Mouse (Mus musculus): ENCODE results near the gene Clybl. TPM values are rescaled to one million over a fixed set of nuclear protein-coding genes. Genes with fewer than 3 reads are reported as not detected.

The Clybl gene
- polyA plus RNA-seq, 1 experiment from 2014 or later: 35.6 TPM

DNA sequence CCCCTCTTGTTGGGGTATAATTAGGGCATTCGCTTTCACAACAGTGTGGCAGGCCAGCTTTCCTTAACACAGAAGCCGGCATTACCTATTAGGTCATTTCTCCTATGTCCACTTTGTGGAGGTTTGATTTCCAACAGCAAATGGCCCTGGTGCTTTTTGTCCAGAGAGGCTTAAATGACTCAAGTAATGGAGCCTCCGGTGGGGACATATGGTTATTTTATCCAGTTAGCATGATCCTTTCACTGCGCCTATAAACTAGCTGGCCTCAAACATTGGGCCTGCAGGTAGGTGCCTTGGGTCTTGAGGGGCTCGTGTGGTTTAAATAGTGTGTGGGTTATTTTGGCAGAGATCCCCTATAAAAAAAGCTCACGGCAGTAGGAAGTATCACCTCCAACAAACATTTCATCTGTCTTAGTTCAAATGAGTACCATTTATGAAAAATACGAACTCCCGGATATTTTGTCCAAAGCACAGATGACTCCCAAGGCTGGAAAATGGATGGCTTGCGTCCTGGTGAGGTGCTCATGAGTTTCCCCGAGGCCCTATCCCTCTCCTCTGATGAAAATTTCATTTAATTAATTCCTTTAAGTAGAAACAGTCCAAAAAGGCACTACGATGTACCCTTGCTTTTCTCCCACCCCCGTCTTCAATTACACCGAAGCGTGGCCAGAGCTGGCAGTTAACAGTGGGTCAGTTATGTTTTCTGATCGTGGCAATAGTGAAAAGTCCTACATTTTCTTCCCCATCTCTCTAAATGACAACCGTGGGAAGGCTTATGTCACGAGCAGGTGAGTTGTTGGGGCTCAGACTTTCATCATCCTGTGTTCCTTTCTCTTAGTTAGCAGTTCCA, 205.0 kb downstream of the Clybl start:
- H3K9me3 ChIP-seq (ENCODE audit: low read length): no peaks in the 10 kb centered on the region
- H3K4me3 ChIP-seq (ENCODE audit: low read length): no peak overlapping the region
- H3K27me3 ChIP-seq (ENCODE audit: insufficient read depth, low read length): peaks cover 17% of the 10 kb centered on the region
- no peak for ATAC-seq (ENCODE audit: low FRiP score, low TSS enrichment)
- no peak overlapping the region for H3K27ac ChIP-seq (ENCODE audit: low read length)
- no peaks in the 10 kb centered on the region for H3K4me1 ChIP-seq (ENCODE audit: insufficient read depth, low read length)
- no peak overlapping the region for H3K4me2 ChIP-seq (replicated peaks; ENCODE audit: low read depth, low read length)
- WGBS: 89% methylated on average over 17 of the region's 17 CpGs
- no peak overlapping the region for H3K9ac ChIP-seq (replicated peaks; ENCODE audit: low read length)
- H3K36me3 ChIP-seq (ENCODE audit: insufficient read depth, low read length): no peaks in the 10 kb centered on the region

DNA sequence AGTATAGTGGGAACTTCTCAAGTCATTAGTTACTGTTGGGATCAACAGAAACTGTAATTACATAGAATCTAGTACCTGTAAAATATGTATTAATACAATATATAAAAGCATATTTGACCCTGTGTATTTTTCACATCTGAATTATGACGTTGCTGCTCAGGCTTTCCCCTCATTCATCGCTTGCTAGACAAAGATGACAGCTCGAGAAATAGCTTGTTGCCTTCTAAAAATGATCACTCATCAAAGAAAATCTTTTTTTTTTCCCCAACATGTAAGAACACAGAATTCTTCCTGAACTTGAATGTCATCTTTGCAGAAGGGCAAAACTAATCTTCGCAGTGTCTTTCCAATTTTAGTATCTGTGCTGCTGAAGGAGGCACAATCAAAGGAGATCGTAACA, 206.3 kb downstream of the Clybl start:
- no peaks in the 10 kb centered on the region for H3K4me1 ChIP-seq (ENCODE audit: insufficient read depth, low read length)
- 88% methylated on average over 5 of the region's 5 CpGs for whole genome bisulfite sequencing
- H3K27me3 ChIP-seq (ENCODE audit: insufficient read depth, low read length): peaks cover 17% of the 10 kb centered on the region
- H3K4me2 ChIP-seq (replicated peaks; ENCODE audit: low read depth, low read length): no peak overlapping the region
- ATAC-seq (ENCODE audit: low FRiP score, low TSS enrichment): no peak
- no peak overlapping the region for H3K9ac ChIP-seq (replicated peaks; ENCODE audit: low read length)
- no peak overlapping the region for H3K4me3 ChIP-seq (ENCODE audit: low read length)
- H3K27ac ChIP-seq (ENCODE audit: low read length): no peak overlapping the region
- H3K9me3 ChIP-seq (ENCODE audit: low read length): no peaks in the 10 kb centered on the region
- no peaks in the 10 kb centered on the region for H3K36me3 ChIP-seq (ENCODE audit: insufficient read depth, low read length)

DNA sequence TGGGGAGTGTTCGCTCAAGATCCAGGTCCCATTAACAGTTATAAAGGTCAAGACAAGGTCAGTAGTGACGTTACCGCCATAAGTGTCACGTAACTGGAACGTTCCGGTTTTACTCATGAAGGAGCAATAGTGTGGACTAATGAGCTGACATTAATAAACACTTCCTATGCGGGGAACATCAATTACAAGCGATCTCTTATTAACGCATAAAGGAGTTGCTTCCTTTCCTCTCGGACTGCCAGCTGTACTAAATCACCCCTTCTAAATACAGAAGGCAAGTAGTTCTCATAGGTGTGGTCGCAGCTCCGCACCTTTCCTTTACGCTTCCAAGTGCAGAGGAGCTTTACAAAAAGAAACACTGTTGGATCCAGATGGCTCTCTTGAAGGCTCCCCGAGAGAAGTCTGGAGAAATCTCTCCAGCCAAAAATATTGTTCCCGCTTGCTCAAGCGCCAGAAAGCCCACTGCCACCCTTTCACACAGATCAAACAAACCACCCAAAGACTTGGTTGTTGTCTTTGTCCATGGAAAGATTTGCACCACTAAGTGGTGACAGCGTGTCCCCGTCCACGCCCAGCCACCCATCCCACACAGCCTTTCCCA, 207.0 kb downstream of the Clybl start:
- no peaks in the 10 kb centered on the region for H3K4me1 ChIP-seq (ENCODE audit: insufficient read depth, low read length)
- H3K9ac ChIP-seq (replicated peaks; ENCODE audit: low read length): no peak overlapping the region
- 39% methylated on average over 19 of the region's 19 CpGs for WGBS
- no peak overlapping the region for H3K4me2 ChIP-seq (replicated peaks; ENCODE audit: low read depth, low read length)
- H3K4me3 ChIP-seq (ENCODE audit: low read length): no peak overlapping the region
- H3K27me3 ChIP-seq (ENCODE audit: insufficient read depth, low read length): peaks cover 17% of the 10 kb centered on the region
- no peaks in the 10 kb centered on the region for H3K9me3 ChIP-seq (ENCODE audit: low read length)
- ATAC-seq (ENCODE audit: low FRiP score, low TSS enrichment): no peak
- H3K36me3 ChIP-seq (ENCODE audit: insufficient read depth, low read length): no peaks in the 10 kb centered on the region
- no peak overlapping the region for H3K27ac ChIP-seq (ENCODE audit: low read length)

DNA sequence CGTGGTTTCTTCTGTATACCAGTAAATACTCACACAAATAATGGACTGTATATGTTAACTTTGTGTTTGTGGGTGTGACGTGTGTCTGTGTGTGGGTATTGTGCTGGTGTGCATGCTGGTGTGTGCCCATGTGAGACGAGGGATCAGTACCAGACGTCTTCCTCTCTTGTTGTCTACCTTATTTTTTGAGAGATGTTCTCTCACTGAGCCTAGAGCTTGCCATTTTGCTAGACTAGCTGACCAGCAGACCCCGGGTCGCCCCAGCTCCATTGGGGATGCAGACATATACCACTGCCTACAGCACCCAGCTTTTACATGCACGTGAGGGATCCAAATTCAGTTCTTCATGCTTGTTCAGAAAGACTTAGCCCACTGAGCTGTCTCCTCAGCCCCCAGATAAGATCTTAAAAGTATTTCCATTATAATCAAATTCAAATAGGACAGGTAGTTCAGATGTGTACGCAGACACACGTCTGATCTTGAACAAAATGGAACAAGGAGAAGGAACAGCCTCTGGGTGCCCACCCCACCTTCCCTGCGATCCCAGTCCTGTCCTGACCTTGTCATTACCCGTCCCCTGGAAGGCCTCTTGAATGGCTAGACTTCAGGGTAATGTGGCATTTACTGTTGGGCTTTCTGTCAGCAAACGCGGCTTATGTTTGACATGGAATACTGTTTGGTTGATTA, 208.3 kb downstream of the Clybl start:
- H3K27ac ChIP-seq (ENCODE audit: low read length): no peak overlapping the region
- ATAC-seq (ENCODE audit: low FRiP score, low TSS enrichment): no peak
- no peak overlapping the region for H3K4me3 ChIP-seq (ENCODE audit: low read length)
- H3K4me1 ChIP-seq (ENCODE audit: insufficient read depth, low read length): no peaks in the 10 kb centered on the region
- 87% methylated on average over 13 of the region's 13 CpGs for WGBS
- H3K9ac ChIP-seq (replicated peaks; ENCODE audit: low read length): no peak overlapping the region
- H3K36me3 ChIP-seq (ENCODE audit: insufficient read depth, low read length): no peaks in the 10 kb centered on the region
- peaks cover 12% of the 10 kb centered on the region for H3K27me3 ChIP-seq (ENCODE audit: insufficient read depth, low read length)
- no peaks in the 10 kb centered on the region for H3K9me3 ChIP-seq (ENCODE audit: low read length)
- no peak overlapping the region for H3K4me2 ChIP-seq (replicated peaks; ENCODE audit: low read depth, low read length)

DNA sequence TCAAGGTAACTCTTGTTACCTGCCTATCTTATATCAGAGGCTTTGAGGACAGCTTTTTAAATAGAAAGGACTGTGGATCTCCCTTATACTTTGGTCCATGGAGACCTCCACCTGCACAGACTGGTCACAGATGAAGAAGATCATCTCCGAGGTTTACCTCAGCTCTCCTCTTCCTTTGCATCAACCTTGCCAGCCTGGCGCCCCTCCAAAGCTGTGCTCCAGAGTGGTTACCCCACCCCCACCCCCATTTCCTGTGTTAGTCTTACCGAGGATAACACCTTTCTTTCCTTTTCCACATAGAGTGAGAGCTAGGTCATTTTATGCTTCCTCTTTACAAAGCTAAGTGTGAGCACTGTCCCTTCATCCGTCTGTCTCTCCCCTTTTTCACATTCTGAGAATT, 209.4 kb downstream of the Clybl start:
- H3K4me1 ChIP-seq (ENCODE audit: insufficient read depth, low read length): no peaks in the 10 kb centered on the region

DNA sequence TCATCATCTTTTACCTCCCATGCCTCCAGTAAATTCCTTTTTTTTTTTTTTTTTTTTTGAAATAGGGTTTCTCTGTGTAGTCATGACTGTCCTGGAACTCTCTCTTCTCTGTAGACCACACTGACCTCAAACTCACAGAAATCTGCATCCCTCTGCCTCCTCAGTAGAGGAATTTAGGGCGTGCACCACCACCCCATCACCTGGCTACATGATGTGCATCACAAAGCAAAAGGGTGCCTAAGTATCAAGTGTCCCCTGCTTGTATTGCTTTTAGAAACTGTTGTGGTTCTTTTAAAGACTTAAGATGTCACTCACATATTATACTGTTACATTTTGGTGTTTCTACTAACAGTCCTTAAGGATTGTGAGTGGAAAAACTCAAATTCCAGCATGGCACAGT, 211.6 kb downstream of the Clybl start:
- 0 out of 2 replicates have a peak, but pooled peaks cover 5% of the 10 kb centered on the region for H3K27me3 ChIP-seq (ENCODE audit: insufficient read depth, low read length)
- 85% methylated on average over 1 of the region's 1 CpGs for WGBS
- no peak overlapping the region for H3K4me2 ChIP-seq (replicated peaks; ENCODE audit: low read depth, low read length)
- no peak overlapping the region for H3K27ac ChIP-seq (ENCODE audit: low read length)
- no peaks in the 10 kb centered on the region for H3K36me3 ChIP-seq (ENCODE audit: insufficient read depth, low read length)
- no peak overlapping the region for H3K4me3 ChIP-seq (ENCODE audit: low read length)
- no peak overlapping the region for H3K9ac ChIP-seq (replicated peaks; ENCODE audit: low read length)
- H3K9me3 ChIP-seq (ENCODE audit: low read length): no peaks in the 10 kb centered on the region
- no peak for ATAC-seq (ENCODE audit: low FRiP score, low TSS enrichment)
- H3K4me1 ChIP-seq (ENCODE audit: insufficient read depth, low read length): no peaks in the 10 kb centered on the region

More for the DNA sequence above, 209.4 kb downstream of the Clybl start:
- no peak overlapping the region for H3K4me2 ChIP-seq (replicated peaks; ENCODE audit: low read depth, low read length)
- H3K36me3 ChIP-seq (ENCODE audit: insufficient read depth, low read length): no peaks in the 10 kb centered on the region
- no peak overlapping the region for H3K9ac ChIP-seq (replicated peaks; ENCODE audit: low read length)
- WGBS: 36% methylated on average over 4 of the region's 4 CpGs
- no peak for ATAC-seq (ENCODE audit: low FRiP score, low TSS enrichment)
- H3K9me3 ChIP-seq (ENCODE audit: low read length): no peaks in the 10 kb centered on the region
- peaks cover 8% of the 10 kb centered on the region for H3K27me3 ChIP-seq (ENCODE audit: insufficient read depth, low read length)
- H3K27ac ChIP-seq (ENCODE audit: low read length): no peak overlapping the region
- H3K4me3 ChIP-seq (ENCODE audit: low read length): no peak overlapping the region

DNA sequence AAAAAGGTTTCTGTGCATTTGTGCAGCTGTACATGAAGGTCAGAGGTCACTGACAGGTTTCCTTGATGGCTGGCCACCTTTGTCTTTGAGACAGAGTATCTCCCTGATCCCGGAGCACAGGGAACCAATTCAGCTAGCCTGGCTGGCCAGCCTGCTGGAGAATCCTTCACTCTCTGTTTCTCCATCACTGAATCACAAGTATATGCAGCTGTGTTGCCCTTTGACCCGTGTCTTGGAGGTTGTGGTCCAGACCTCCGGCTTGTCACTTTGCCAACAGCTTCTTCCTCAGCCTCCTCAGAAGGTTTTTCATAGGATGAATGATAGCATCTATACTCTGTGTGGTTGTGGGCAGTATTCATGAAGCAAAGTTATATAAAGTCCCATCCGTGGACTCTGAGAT, 217.2 kb downstream of the Clybl start:
- Histone ChIP-seq H3K9me3 (ENCODE audit: low read length) (no peaks in the 10 kb centered on the region), H3K4me2 (replicated peaks; ENCODE audit: low read depth, low read length) (no peak overlapping the region), H3K4me3 (ENCODE audit: low read length) (no peak overlapping the region), H3K4me1 (ENCODE audit: insufficient read depth, low read length) (no peaks in the 10 kb centered on the region), H3K36me3 (ENCODE audit: insufficient read depth, low read length) (no peaks in the 10 kb centered on the region), H3K27ac (ENCODE audit: low read length) (no peak overlapping the region), H3K27me3 (ENCODE audit: insufficient read depth, low read length) (peaks cover 5% of the 10 kb centered on the region; the same call in 1 of the 2 replicates), H3K9ac (replicated peaks; ENCODE audit: low read length) (no peak overlapping the region)
- 78% methylated on average over 4 of the region's 4 CpGs for WGBS
- ATAC-seq (ENCODE audit: low FRiP score, low TSS enrichment): no peak

DNA sequence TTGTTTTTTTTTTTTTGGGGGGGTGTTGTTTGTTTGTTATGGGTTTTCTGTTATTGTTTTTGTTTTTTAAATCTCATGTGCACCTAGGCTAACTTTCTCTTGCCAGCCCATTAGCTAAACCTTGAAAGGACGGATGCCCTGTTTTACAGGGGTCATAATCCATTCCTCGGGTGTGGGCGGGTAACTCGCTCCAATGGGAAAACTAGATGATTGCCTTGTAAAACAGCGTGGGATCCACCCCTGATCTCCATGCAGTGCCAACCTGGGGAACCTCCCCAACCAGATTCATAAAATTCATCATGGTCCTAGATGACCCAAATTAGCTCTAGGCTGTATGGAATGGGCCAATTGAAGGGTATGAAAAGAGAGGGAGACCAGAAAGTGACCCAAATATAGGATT, 218.4 kb downstream of the Clybl start:
- no peak overlapping the region for H3K4me2 ChIP-seq (replicated peaks; ENCODE audit: low read depth, low read length)
- 49% methylated on average over 5 of the region's 5 CpGs for WGBS
- ATAC-seq (ENCODE audit: low FRiP score, low TSS enrichment): no peak
- no peak overlapping the region for H3K27ac ChIP-seq (ENCODE audit: low read length)
- H3K9me3 ChIP-seq (ENCODE audit: low read length): no peaks in the 10 kb centered on the region
- no peaks in the 10 kb centered on the region for H3K36me3 ChIP-seq (ENCODE audit: insufficient read depth, low read length)
- H3K4me1 ChIP-seq (ENCODE audit: insufficient read depth, low read length): no peaks in the 10 kb centered on the region
- H3K4me3 ChIP-seq (ENCODE audit: low read length): no peak overlapping the region
- H3K9ac ChIP-seq (replicated peaks; ENCODE audit: low read length): no peak overlapping the region
- H3K27me3 ChIP-seq (ENCODE audit: insufficient read depth, low read length): peaks cover 16% of the 10 kb centered on the region

DNA sequence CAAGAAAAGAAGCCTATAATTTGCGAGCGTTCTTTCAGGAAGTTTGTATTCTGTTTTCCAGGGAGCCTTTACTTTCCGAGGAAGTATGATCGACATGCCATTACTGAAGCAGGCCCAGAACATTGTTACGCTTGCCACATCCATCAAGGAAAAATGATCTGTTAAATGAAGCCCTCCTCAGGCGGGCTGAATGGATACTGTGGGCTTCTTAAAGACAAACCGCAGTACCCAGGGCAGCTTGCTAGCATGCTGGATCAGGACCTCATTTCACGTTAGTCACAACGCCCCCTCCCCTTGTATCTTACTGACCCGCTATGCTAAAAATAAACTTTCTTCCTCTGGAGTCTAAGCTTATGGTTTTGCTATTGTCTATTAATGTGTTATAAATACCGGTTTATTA, 220.4 kb downstream of the Clybl start:
- H3K4me3 ChIP-seq (ENCODE audit: low read length): no peak overlapping the region
- H3K4me1 ChIP-seq (ENCODE audit: insufficient read depth, low read length): peaks cover 12% of the 10 kb centered on the region
- no peaks in the 10 kb centered on the region for H3K9me3 ChIP-seq (ENCODE audit: low read length)
- WGBS: 71% methylated on average over 11 of the region's 11 CpGs
- H3K4me2 ChIP-seq (replicated peaks; ENCODE audit: low read depth, low read length): no peak overlapping the region
- H3K36me3 ChIP-seq (ENCODE audit: insufficient read depth, low read length): no peaks in the 10 kb centered on the region
- H3K9ac ChIP-seq (replicated peaks; ENCODE audit: low read length): no peak overlapping the region
- H3K27me3 ChIP-seq (ENCODE audit: insufficient read depth, low read length): peaks cover 33% of the 10 kb centered on the region
- H3K27ac ChIP-seq (ENCODE audit: low read length): no peak overlapping the region
- no peak for ATAC-seq (ENCODE audit: low FRiP score, low TSS enrichment)
